Mouse (Mus musculus): ENCODE results near the gene Fau.

Gene Fau

GRCm38 (mm10) chr19:6045366-6046293 lies 12.0 kb upstream of the Fau start:
- peak in 1 of 2 experiments; percentile 28 for DNase-seq (ENCODE audit: low spot score in 2 of 2)

DNA sequence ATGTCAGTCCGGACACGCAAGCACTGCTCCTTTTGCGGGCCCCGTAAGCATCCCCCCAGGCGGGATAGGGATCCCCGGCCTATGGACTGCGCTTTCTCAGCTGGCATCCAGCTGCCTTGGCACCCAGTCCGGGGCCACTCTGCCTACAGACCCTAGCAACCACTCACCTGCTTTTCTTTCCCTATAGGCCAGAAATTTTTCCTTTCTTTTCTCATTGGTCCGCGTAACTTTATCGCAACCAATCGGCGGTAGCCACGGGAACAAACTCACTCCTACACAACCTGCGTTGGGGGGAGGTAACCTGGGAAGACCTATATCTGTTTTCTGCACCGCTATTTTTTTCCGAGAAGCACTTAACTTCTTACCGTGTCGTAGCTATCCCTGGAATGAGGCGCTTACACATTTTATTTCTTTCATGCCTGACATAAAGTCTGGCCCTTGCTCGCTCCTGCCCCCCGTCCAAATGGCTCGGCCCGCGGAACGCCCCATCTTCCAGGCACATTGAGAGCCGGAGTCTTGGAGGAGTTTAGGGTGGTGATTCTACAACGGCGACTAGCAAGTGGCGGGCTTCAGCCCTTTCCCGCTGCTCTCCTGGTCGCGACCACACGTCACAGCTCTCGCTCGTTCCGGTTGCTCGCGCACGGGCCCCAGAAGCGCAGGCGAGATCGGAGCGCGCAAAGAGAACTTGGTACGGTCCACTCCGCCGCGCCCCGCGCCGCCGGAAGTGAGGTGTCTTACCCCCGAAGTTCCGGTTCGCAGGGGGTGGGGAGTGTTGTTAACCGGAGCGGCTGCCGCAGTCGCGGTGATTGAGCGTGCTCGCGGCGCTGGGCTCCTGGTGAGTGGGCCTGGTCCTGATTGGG lies 11.1 kb upstream of the Fau start, which contains the start of gene Syvn1:
TSS of gene Syvn1 (plus strand) at position 283 of the 860 bp plus-strand sequence.
- DNase-seq (ENCODE audit: low spot score in 2 of 2), result peak; percentile 87 to 91

DNA sequence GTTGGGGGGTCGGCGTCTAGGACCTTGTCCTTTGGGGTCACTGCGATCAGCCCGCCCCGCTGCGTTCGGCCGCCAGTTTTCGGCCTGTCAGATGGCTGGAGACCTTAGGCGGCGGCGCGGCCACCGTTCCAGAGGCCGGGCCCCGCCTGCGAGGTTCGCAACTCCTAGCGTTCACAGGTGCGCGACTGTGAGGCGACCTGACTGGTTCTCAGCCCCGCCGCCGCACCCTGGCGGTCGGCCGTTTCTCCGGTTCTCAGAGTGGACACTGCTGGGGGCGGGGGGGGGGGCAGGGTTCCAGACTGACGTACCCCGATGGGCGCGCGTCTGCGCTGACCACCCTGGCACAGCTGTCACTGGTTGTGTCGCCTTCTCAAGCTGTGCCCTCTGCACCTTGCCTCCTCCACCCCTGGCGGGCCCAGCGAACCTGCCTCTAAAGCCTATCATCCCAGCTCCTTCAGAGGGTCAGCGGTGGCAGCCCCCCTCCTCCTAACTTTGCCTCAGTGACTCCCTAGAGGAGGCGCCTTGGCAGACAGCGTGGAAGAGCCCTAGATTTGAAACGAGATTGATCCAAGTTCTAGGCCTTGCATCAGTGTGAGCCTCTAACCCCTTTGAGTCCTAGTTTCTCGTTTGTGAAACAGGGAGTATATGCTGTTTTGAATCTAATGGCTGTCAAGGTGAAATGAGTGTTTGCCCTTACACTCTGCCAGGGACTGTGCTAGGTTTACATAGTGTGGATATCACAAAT lies 10.3 kb upstream of the Fau start:
- DNase-seq (ENCODE audit: low spot score in 2 of 2), result no peak

GRCm38 (mm10) chr19:6047899-6048166 lies 9.8 kb upstream of the Fau start:
- DNase-seq (ENCODE audit: low spot score in 2 of 2), result no peak

DNA sequence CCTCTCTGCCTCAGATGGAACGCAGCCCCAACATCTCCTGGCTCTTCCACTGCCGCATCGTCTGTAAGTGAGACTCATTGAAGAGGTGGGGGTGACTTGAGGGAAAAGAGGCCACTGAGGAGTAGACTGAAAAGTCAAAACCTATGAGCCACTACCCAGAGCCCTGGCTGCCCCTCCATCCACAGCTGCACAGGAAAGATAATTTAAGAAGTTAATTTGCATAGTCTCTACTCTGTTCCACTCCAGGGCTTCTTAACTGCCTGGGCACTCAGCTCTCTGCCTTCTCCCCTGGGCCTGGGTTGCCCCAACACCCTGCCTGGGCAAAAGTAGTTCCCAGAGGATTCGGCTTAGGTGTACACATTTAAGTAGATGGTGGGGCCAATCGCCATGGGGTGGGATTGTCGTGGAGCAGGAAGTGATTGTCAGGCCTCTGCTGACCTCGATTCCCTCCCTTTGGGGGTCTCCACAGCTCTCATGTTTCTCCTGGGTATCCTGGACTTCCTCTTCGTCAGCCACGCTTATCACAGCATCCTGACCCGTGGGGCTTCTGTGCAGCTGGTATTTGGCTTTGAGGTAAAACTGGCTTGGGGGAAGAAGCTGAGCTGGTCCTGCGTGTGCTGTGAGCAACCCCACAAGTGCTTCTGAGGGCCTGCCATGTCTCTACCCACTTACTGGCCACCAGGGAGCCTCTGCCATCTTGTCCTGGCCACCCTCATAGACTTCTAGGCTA lies 8.8 kb upstream of the Fau start:
- no peak for DNase-seq (ENCODE audit: low spot score in 2 of 2)

GRCm38 (mm10) chr19:6052516-6052915 lies 5.1 kb upstream of the Fau start:
- no peak for DNase-seq (ENCODE audit: low spot score in 2 of 2)

DNA sequence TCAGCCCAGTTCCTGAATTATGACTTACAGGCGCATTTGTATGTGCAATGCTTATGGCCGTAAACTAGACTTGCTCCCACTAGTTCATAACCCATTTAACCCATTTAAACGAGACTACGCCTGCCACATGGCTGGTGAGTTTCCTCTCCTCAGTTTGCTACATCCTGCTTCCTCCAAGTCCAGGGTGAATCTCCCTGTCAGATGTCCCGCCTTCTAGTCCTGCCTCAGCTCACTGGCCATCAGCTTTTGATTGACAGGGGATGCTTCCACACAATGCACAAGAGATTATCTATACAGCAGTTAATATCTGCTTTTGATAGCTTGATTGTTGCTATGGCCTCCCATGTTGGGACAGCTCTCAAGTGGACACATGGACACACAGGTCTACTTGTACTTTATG lies 3.3 kb upstream of the Fau start:
- DNase-seq (ENCODE audit: low spot score in 2 of 2), result no peak

GRCm38 (mm10) chr19:6056696-6057095 lies 948 bp upstream of the Fau start:
- no peak for DNase-seq (ENCODE audit: low spot score in 2 of 2)

- no peak for DNase-seq (ENCODE audit: low spot score in 2 of 2)
These were observed 869 bp downstream of the Fau start for GRCm38 (mm10) chr19:6058513-6058912.

DNA sequence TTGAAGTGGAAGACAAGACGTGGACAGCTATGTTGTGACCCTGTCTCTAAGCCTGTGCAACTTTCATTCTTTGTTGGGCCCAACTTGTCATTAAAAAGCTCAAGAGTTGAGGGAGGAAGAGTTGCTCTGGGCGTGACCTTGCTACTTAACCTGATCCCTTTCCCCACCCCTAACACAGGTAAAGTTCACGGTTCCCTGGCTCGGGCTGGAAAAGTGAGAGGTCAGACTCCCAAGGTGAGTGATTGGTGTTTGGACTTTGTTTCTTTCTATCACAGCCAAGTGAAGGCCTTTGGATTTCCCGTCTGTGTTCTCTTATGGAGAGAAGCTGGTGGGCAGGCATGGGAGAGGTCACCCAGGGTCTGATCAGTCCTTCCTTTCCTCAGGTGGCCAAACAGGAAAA lies 1.3 kb downstream of the Fau start:
- DNase-seq (ENCODE audit: low spot score in 2 of 2), result no peak

DNA sequence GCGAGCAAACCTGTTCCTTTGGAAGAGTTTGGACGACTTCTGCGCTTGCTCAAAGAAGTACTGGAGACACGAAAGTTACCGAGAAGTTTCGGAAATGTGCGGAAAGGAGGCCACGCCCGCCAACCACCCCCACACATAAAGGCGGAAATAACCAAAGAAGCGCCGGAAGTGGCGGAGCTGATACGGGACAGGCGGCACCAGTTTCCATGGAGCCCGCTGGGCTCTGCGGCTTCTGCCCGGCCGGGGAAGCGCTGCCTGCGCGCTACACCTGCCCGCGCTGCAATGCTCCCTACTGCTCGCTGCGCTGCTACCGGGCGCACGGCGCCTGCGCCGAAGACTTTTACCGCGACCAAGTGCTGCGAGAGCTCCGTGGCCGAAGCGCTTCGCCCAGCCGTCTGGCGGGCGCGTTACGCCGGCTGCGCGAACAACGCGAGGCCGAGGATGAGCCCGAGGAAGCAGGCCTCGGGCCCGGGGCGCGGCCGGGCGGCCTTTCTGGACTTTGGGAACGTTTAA lies 3.4 kb downstream of the Fau start, which contains the start of gene Znhit2:
TSS of gene Znhit2 (plus strand) at position 172 of the 513 bp plus-strand sequence.
- DNase-seq (ENCODE audit: low spot score in 2 of 2), result peak; percentile 92 to 95

DNA sequence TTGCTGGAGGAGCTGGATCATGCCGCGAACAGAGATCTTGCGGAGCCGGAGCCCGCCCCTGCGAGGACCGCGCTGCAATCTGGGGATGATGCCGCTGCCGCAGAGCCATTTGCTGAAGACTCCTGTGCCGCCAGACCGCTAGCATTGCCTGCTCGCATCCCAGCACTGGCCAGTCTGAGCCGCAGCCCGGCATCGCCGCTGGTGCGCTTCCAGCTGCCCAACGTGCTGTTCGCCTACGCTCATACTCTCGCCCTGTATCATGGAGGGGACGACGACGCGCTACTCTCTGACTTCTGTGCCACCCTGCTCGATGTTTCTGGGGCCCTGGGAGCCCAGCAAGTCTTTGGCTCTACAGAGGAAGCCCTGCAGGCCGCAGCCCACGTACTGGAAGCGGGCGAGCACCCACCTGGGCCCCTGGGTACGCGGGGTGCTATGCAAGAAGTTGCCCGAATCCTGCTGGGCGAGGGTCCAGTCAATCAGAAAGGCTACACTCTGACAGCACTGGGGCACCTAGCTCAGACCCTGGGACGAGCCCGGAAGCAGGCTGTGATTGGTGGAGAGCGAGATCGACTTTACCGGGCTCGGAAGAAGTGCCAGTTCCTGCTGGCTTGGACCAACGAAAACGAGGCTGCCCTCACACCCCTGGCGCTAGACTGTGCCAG lies 4.1 kb downstream of the Fau start:
- peak in 1 of 2 experiments; percentile 25 for DNase-seq (ENCODE audit: low spot score in 2 of 2)

DNA sequence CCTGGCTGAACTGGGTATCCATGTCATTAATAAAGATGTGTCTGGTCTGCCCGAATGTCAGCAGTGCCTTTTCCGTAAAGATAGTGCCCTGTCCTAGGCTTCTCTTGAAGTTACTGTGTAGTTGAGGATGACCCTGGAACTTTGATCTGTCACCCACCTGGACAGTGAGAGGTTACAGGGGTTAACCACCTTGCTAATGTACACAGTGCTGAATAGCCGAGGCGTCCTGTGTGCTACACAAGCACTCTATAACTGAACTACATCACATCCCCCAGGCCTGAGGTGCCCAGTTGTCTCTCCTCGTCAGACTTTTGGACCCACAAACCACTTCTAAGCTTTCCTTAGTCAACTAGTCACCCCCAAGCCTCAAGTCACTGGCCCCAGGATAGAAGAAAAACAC lies 4.8 kb downstream of the Fau start:
- no peak for DNase-seq (ENCODE audit: low spot score in 2 of 2)

DNA sequence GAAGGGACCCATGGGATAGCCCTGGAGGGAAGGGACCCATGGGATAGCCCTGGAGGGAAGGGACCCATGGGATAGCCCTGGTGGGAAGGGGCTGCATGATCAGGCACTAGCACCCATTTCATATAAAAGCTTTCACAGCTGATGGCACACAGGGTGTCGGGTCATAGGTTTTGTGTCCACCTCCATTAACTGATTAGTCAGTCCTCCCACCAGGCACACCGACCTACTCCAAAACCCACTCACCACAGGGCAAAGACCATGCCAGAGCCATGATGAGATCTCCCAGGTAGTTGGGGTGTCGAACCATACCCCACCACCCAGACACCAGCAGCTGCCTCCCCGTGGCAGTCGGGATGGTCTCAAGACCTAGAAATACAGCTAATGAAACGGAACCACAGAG lies 5.4 kb downstream of the Fau start:
- no peak for DNase-seq (ENCODE audit: low spot score in 2 of 2)

GRCm38 (mm10) chr19:6066571-6066970 lies 8.9 kb downstream of the Fau start:
- DNase-seq (ENCODE audit: low spot score in 2 of 2), result no peak

DNA sequence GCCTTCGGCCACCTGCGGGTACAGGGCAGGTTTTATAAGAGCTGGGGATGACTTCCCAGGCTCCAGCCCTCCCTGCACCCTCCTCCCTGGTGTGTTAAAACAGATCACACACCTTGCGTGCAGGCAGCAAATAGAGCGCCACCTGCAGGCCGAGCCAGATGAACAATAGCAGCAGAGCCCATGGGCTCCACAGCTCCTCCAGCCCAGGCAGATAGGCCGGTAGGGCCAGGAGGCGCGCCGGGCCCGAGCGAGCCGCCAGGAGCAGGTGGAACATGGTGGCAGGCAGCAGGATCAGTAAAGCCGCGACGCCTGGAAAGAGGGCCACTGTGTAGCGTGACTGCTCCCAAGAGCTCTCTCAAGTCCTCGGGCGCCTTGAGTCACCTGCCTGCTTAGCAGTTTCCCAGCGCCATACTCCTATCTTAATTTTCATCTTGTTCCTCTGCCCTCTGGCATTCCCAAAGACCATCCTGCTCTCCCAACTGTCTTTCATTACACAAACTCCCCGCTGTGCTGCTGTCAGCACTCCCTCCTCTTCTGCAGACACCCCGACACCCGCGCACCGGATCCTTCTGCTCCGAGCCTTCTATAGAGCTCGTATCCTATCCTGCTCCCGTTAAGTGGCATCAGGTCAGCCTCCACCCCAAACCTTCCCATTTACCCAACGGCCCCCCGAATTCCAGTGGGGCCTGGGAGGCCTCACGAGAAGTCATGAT lies 9.5 kb downstream of the Fau start:
- DNase-seq (ENCODE audit: low spot score in 2 of 2), result peak; percentile 76 to 82

- peak; percentile 81 to 82 for DNase-seq (ENCODE audit: low spot score in 2 of 2)
These were observed 10.2 kb downstream of the Fau start, which contains the start of gene Tm7sf2 for GRCm38 (mm10) chr19:6067724-6068415. Gene Tm7sf2, minus strand, starts transcription at chr19:6068373.

DNA sequence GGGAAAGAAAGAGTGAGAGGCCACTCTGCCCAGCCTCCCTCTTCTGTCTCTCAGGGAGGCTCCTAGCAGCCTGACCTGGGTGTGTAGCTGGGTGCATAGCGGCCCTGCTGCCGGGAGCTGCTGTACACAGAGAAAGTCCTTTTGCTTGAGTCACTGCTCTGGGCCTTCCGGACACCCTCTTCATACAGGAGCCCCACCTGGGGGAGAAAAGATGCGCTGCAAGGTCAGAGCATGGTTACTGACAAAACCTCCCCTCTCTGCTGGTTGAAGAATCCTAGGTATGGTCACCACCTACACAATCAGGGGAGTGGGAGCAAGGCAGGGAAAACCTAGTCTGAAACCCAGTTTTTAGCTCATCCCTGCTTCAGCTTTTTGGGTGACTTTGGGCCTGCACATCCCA lies 11.3 kb downstream of the Fau start:
- DNase-seq (ENCODE audit: low spot score in 2 of 2), result no peak

DNA sequence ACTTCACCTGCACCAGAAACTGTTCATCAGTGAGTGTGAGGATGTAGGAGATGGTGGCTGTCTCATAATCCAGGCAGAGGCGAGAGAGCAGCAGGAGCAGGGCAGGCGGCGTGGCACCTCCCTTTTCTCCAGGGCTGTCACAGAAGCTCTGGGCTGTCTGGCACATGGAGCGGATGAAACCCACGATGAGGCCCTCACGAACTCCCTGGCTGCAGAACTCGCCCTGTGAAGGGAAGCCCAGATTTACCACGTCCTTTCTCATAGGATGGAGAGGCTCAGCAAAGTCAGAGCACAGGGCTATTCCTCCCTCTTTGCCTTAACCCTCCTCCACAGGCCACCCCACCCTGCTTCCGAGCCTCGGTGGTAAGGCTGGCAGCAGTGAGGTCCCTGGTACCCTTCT lies 12.2 kb downstream of the Fau start:
- no peak for DNase-seq (ENCODE audit: low spot score in 2 of 2)

Data from right cerebral cortex, postnatal 36 days (tissue).